Mouse (Mus musculus): ENCODE results near the gene Pus7l. TPM values are rescaled to one million over a fixed set of nuclear protein-coding genes. Genes with fewer than 3 reads are reported as not detected.
A peak's percentile ranks its signal among the peaks of the same experiment; 100 is the strongest.

Pus7l gene
- polyA plus RNA-seq, 1 experiment from 2014 or later = 10.3 TPM

DNA sequence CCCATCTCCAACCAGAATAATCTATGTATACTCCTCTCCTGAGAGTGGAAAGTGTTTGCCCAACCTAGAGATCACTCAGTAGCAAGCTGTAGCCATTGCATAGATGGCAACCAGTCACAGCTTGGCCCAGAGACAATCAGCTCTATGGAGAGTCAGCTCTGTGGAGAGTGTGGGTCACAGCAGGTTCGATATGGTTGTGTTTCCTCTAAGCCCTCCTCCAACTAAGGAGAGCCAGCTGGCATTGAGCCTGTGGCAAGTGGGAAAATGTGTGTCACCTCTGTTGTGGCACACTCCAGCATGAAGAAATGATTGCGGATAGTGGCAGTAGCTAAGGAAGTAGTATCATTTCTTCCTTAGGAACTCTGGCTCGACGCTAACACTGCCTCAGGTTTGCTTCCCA, 28.2 kb upstream of the Pus7l start:
- Histone ChIP-seq H3K9me3 (no peaks in the 10 kb centered on the region), H3K27me3 (no peaks in the 10 kb centered on the region), H3K4me2 (no peak overlapping the region), H3K4me3 (no peak overlapping the region), H3K36me3 (no peaks in the 10 kb centered on the region), H3K9ac (no peak overlapping the region), H3K4me1 (no peaks in the 10 kb centered on the region), H3K27ac (no peak overlapping the region)
- no peak for ATAC-seq (ENCODE audit: insufficient number of reproducible peaks, insufficient read depth, low FRiP score, low TSS enrichment, low read depth)
- 79% methylated on average over 4 of the region's 4 CpGs for WGBS

DNA sequence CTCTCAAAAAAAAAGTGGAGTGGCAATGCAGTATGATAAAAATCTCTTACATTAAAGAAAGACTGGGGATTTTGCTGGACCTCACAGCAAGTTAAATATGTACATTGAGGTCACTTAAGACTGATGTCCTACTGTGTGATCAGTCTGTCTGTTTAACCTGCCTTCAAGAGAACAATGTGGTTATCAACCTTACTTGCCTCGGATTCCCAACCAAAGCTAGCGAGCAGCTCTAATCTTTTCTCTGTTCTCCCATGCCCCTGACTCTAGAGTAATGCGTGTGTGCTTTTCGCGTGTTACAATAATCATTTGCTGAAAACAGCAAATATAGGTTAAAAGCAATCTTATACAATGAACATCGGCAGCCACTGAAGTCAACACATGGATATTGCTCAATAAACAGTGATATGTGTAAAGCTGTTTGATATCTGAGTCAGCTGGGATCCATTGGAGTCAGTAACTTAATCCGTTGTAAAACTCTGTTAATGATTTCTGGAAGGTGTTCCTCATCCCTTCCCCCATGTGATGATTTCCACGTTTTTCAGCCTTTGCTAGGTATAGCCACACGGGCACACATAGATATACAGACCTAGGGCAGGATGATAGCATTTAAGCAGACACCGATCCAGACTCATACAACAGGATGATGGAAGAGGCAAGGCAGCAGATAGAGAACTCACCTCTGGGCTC, 25.3 kb upstream of the Pus7l start:
- no peaks in the 10 kb centered on the region for H3K9me3 ChIP-seq
- no peak overlapping the region for H3K27ac ChIP-seq
- no peak overlapping the region for H3K9ac ChIP-seq
- no peak overlapping the region for H3K4me2 ChIP-seq
- H3K27me3 ChIP-seq = no peaks in the 10 kb centered on the region
- ATAC-seq (ENCODE audit: insufficient number of reproducible peaks, insufficient read depth, low FRiP score, low TSS enrichment, low read depth) = no peak
- no peak overlapping the region for H3K4me3 ChIP-seq
- 84% methylated on average over 10 of the region's 10 CpGs for WGBS
- no peaks in the 10 kb centered on the region for H3K36me3 ChIP-seq
- H3K4me1 ChIP-seq = no peaks in the 10 kb centered on the region

DNA sequence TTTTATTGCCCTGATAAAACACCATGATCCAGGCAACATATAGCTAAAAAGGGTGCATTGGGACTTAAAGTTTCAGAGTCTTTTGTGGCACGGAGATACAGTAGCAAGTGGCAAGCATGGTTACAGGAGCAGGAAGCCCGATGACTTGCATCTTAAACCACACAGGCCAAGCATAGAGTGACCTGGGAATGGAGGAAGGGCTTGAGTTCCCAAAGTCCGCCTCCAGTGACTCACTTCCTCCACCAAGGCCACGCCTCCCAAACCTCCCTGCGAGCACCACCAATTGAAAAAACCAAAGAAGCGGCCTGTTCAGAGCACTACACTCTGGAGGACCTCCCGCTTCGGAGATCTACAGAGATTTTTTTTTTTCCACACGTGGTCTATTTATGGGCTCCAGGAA, 22.5 kb upstream of the Pus7l start:
- WGBS = 89% methylated on average over 9 of the region's 9 CpGs
- no peaks in the 10 kb centered on the region for H3K27me3 ChIP-seq
- no peak overlapping the region for H3K4me3 ChIP-seq
- no peaks in the 10 kb centered on the region for H3K9me3 ChIP-seq
- H3K27ac ChIP-seq = no peak overlapping the region
- H3K36me3 ChIP-seq = no peaks in the 10 kb centered on the region
- H3K9ac ChIP-seq = no peak overlapping the region
- no peaks in the 10 kb centered on the region for H3K4me1 ChIP-seq
- no peak overlapping the region for H3K4me2 ChIP-seq
- ATAC-seq (ENCODE audit: insufficient number of reproducible peaks, insufficient read depth, low FRiP score, low TSS enrichment, low read depth) = no peak

DNA sequence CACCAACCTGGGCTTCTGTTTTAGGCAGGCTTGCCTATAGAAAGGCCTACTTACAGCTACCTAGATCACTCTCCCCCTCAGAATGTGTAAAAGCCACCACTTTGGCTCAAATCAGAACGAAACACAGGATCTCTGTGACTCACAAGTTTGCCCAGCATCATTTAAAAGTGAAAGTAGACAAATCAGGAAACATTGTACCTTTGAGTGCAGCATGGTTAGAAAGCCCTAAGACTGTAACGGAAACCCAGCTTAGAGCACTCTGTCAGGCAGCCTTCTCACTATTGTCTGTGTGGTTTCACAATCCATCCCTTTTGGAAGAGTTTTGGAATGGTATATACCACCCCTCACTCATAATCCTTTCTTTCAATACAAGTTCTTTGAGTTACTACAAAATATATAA, 21.6 kb upstream of the Pus7l start:
- no peak overlapping the region for H3K4me3 ChIP-seq
- H3K27me3 ChIP-seq = no peaks in the 10 kb centered on the region
- no peaks in the 10 kb centered on the region for H3K36me3 ChIP-seq
- ATAC-seq (ENCODE audit: insufficient number of reproducible peaks, insufficient read depth, low FRiP score, low TSS enrichment, low read depth) = no peak
- H3K4me1 ChIP-seq = no peaks in the 10 kb centered on the region
- H3K4me2 ChIP-seq = no peak overlapping the region
- no peak overlapping the region for H3K27ac ChIP-seq
- no peaks in the 10 kb centered on the region for H3K9me3 ChIP-seq
- WGBS = 80% methylated on average over 2 of the region's 2 CpGs
- no peak overlapping the region for H3K9ac ChIP-seq

DNA sequence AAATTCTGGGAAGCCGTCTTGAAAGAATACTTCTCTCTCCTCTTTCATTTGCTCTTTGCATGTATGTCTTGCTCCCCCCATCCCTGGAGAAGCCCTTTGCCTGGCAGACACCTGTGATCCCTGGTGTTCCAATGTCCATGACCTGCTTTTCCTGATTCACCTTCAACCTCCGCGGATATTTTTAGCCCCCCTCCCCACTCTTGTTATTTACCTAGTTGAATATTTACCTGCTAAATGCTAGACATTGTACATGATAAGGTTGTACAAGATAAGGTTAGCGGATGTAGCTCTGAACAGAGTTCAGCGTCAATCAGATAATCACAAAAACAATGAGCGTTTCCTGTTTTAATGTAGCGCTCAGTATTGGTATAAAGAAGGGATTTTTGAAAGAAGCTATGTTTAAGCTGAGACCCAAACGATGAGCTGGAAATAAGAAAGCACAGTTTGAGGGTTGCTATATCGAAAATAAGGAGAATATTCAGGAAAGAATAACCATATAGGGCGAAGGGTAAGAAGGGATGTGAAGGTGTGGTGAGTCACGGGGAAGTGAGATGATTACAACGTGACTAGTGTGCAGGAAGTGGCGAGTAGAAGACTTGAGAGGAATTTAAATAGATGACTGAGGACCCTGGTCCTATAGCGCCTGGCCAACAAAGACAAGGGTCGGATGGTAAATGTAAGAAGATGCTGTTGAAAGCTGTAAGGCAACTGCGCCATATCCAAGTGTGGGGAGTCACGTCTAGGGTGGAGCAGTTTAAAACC, 15.7 kb upstream of the Pus7l start:
- 81% methylated on average over 17 of the region's 17 CpGs for WGBS

DNA sequence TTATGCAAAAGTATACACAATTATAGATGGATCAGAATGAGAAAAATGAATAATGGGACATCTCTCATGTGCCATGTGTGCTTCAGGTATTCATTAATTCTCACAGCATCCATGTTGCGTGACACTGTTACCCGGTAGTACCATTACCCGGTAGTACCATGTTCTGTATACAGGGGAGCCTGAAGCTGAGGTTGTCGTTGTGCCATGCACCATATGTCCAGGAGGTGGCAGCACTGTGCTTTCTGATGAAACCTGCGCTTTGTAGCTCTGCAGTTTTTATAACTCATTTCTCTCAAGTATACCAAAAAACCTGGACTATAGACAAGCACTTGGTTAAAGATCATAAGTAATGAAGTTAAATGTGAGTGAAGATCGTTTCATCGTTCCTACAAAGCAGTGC, 14.1 kb upstream of the Pus7l start:
- Histone ChIP-seq H3K36me3 (no peaks in the 10 kb centered on the region), H3K27ac (no peak overlapping the region), H3K9ac (no peak overlapping the region), H3K27me3 (no peaks in the 10 kb centered on the region), H3K4me2 (no peak overlapping the region), H3K4me3 (no peak overlapping the region), H3K4me1 (no peaks in the 10 kb centered on the region), H3K9me3 (no peaks in the 10 kb centered on the region)
- WGBS = 16% methylated on average over 7 of the region's 7 CpGs
- ATAC-seq (ENCODE audit: insufficient number of reproducible peaks, insufficient read depth, low FRiP score, low TSS enrichment, low read depth) = peak; percentile 59; the same call in 1 of the 2 replicates

More for the DNA sequence above, 15.7 kb upstream of the Pus7l start:
- H3K4me1 ChIP-seq = no peaks in the 10 kb centered on the region
- no peak for ATAC-seq (ENCODE audit: insufficient number of reproducible peaks, insufficient read depth, low FRiP score, low TSS enrichment, low read depth)
- no peaks in the 10 kb centered on the region for H3K36me3 ChIP-seq
- no peak overlapping the region for H3K4me3 ChIP-seq
- H3K9ac ChIP-seq = no peak overlapping the region
- H3K27ac ChIP-seq = no peak overlapping the region
- H3K9me3 ChIP-seq = no peaks in the 10 kb centered on the region
- no peak overlapping the region for H3K4me2 ChIP-seq
- H3K27me3 ChIP-seq = no peaks in the 10 kb centered on the region

DNA sequence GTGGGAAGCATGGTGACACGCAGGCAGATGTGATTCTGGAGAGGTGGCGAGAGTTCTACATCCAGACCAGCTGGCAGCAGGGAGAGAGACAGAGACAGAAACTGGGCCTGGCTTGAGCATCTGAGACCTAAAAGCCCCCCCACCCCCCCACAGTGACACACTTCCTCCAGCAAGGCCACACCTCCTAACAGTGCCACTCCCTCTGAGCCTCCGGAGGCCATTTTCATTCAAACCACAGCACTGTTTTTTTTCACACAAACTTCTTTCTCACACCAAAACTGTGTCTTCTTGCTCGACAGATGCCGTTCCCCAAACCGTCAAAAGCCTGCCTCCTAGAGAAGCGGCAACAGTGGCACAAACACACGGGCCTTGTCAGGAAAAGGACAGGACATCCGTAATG, 10.2 kb upstream of the Pus7l start:
- H3K4me2 ChIP-seq = no peak overlapping the region
- no peak for ATAC-seq (ENCODE audit: insufficient number of reproducible peaks, insufficient read depth, low FRiP score, low TSS enrichment, low read depth)
- no peaks in the 10 kb centered on the region for H3K27me3 ChIP-seq
- no peak overlapping the region for H3K27ac ChIP-seq
- peaks cover 15% of the 10 kb centered on the region for H3K36me3 ChIP-seq
- no peak overlapping the region for H3K9ac ChIP-seq
- 94% methylated on average over 9 of the region's 9 CpGs for WGBS
- no peak overlapping the region for H3K4me3 ChIP-seq
- 0 out of 2 replicates have a peak, but pooled peaks cover 3% of the 10 kb centered on the region for H3K9me3 ChIP-seq
- H3K4me1 ChIP-seq = no peaks in the 10 kb centered on the region

DNA sequence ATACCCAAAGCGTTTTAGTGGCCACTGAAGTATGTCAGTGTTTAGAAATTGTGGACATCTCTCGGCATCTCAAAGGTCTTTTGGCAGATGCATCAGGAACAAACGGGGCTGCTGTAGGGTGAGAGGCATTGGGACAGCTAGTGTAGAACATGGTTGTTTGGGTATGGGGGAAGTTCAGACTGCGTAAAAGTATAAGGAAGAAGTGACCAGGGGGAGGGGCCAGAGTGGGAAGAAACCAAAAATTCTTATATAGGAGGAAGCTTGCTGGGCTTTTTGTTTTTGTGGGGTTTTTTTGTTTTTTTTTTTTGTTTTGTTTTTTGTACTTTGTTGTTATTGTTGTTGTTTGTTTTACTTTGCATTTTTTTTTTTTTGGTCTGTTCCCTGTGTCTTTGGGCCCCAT, 1.5 kb upstream of the Pus7l start:
- H3K9me3 ChIP-seq = no peaks in the 10 kb centered on the region
- 89% methylated on average over 4 of the region's 4 CpGs for WGBS
- H3K4me1 ChIP-seq = peaks cover 7% of the 10 kb centered on the region
- H3K36me3 ChIP-seq = peaks cover 7% of the 10 kb centered on the region
- no peak overlapping the region for H3K4me3 ChIP-seq
- no peak overlapping the region for H3K9ac ChIP-seq
- no peaks in the 10 kb centered on the region for H3K27me3 ChIP-seq
- H3K27ac ChIP-seq = no peak overlapping the region
- no peak for ATAC-seq (ENCODE audit: insufficient number of reproducible peaks, insufficient read depth, low FRiP score, low TSS enrichment, low read depth)
- H3K4me2 ChIP-seq = no peak overlapping the region

DNA sequence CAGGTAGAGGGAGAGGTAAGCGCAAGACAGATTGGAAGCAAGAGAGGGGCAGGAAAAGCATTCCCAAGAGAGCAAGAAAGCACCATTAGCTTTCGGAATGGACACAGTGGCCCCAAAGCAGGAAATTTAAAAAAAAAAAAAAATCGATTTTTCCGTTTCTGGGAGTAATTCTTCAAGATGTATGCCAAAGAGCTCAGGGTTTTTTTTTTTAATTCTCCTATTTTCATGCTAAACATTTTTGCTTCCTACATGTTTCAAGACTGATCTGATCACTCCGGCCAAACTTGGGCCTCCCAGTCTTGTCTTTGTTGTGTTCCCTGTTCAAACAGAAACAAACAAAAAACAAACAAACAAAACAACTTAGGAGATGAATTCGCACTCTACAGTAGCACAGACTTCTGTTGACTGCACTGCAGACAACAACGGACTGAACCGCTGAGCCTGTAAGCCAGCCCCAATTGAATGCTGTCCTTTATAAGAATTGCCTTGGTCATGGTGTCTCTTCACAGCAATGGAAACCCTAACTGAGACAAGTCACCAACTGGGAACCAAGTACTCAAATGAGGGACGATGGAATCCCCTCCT, 797 bp upstream of the Pus7l start:
- peak overlapping the region; percentile 60; the same call in 1 of the 2 replicates for H3K27ac ChIP-seq
- WGBS = 42% methylated on average over 9 of the region's 9 CpGs
- peak overlapping the region; percentile 86 for H3K4me3 ChIP-seq

DNA sequence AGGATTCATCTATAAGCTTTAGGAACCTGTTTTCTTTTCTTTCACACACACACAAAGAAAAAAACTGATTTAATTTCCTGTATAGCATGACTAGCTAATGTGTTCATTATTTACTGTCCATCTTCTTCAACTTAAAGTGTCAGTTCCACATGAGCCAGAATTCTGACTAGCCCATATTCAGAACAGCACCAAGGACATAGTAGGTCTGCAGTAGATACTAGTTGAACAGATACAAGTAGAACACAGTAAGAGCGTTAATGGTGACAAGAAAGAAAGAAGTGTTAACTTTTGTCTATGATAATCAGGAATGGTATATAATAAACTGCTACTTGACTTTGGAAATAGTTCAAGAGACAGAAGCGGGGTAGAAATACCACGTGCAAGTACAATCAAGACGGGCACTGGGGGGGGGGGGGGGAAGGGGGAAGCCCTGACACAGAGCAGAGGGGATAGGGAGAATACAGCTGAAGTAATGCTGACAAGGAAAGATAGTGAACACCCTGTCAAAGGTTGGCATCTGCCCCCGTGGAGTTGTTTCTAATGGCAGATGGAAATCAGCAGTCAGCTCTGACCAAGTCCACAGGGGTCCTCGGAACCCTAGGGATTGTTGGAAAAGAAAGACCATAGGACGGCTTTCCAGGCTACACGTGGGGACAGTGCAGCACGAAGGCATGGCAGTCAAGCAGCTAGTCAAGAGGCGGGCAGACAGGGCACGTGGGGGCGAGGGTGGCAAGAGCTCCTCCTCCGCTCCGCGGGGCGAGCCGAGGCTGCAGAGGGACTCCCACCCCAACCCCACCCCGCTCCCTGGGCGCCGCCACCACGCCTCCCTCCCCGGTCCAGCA, 559 bp downstream of the Pus7l start:
- ATAC-seq (ENCODE audit: insufficient number of reproducible peaks, insufficient read depth, low FRiP score, low TSS enrichment, low read depth) = peak; percentile 83
- peaks cover 4% of the 10 kb centered on the region; the same call in 1 of the 2 replicates for H3K36me3 ChIP-seq
- 0 out of 2 replicates have a peak overlapping the region, but pooled peaks have one; percentile 60 for H3K27ac ChIP-seq
- H3K4me3 ChIP-seq = peak overlapping the region; percentile 86
- H3K9me3 ChIP-seq = no peaks in the 10 kb centered on the region
- peaks cover 7% of the 10 kb centered on the region for H3K4me1 ChIP-seq
- peak overlapping the region; percentile 80 for H3K9ac ChIP-seq
- peak overlapping the region; percentile 81 for H3K4me2 ChIP-seq
- WGBS = 10% methylated on average over 22 of the region's 22 CpGs
- H3K27me3 ChIP-seq = no peaks in the 10 kb centered on the region

More for the DNA sequence above, 797 bp upstream of the Pus7l start:
- Histone ChIP-seq H3K36me3 (0 out of 2 replicates have a peak, but pooled peaks cover 2% of the 10 kb centered on the region), H3K27me3 (no peaks in the 10 kb centered on the region), H3K4me1 (peaks cover 7% of the 10 kb centered on the region), H3K9ac (peak overlapping the region; percentile 80), H3K4me2 (peak overlapping the region; percentile 81), H3K9me3 (no peaks in the 10 kb centered on the region)
- no peak for ATAC-seq (ENCODE audit: insufficient number of reproducible peaks, insufficient read depth, low FRiP score, low TSS enrichment, low read depth)

DNA sequence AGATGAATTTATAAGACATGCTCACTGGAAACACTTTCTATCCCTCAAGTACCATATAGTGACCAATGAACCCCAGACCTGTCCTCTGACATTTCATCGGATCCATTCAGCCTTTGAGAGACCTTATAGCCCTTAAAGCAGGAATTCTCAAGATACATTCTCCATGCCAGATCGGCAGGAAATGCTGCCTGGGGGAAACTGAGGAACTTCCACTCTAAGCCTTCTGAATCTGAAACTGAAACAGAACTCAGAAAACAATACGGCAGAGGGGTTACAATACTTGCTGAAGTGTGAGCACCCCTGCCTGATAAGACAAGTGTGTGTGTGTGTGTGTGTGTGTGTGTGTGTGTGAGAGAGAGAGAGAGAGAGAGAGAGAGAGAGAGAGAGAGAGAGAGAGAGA, 4.1 kb downstream of the Pus7l start:
- H3K9me3 ChIP-seq = no peaks in the 10 kb centered on the region
- no peak for ATAC-seq (ENCODE audit: insufficient number of reproducible peaks, insufficient read depth, low FRiP score, low TSS enrichment, low read depth)

More for the DNA sequence above, 4.1 kb downstream of the Pus7l start:
- Histone ChIP-seq H3K4me1 (peaks cover 5% of the 10 kb centered on the region), H3K27me3 (no peaks in the 10 kb centered on the region), H3K36me3 (peaks cover 4% of the 10 kb centered on the region; the same call in 1 of the 2 replicates), H3K4me3 (no peak overlapping the region), H3K9ac (no peak overlapping the region), H3K4me2 (no peak overlapping the region), H3K27ac (no peak overlapping the region)
- 85% methylated on average over 3 of the region's 3 CpGs for WGBS
